Mouse (Mus musculus): ENCODE results near the gene Cbfa2t2.

- TF ChIP-seq CTCF (IDR thresholded peaks at IDR 0.05; ENCODE audit: extremely low read depth, insufficient read length, insufficient replicate concordance, low read depth, low read length) (no peak), POLR2A (IDR thresholded peaks at IDR 0.05; ENCODE audit: low read depth, low read length) (no peak)
These were observed 140.8 kb downstream of the Cbfa2t2 start for GRCm38 (mm10) chr2:154576876-154577743.
